Mouse (Mus musculus): Measurements from ENCODE around the gene Fbxo33. TPM values are rescaled to one million over a fixed set of nuclear protein-coding genes. Genes with fewer than 3 reads are reported as not detected.

Gene Fbxo33
- polyA plus RNA-seq, 2 experiments = 10.2 to 10.5 TPM

- Histone ChIP-seq H3K4me2 (replicated peaks; ENCODE audit: low read depth, low read length, severe bottlenecking) (no peak overlapping the region), H3K9ac (ENCODE audit: low read depth, low read length, severe bottlenecking) (no peak overlapping the region), H3K4me3 (replicated peaks; ENCODE audit: low read length) (no peak overlapping the region), H3K4me1 (ENCODE audit: control insufficient read depth, insufficient read depth, low read length) (no peaks in the 10 kb centered on the region), H3K9me3 (ENCODE audit: control insufficient read depth, low read length) (no peaks in the 10 kb centered on the region), H3K36me3 (ENCODE audit: control insufficient read depth, insufficient read depth, low read length) (no peaks in the 10 kb centered on the region), H3K27me3 (ENCODE audit: control insufficient read depth, insufficient read depth, low read length) (no peaks in the 10 kb centered on the region), H3K27ac (replicated peaks; ENCODE audit: low read depth, low read length) (no peak overlapping the region)
- no peak for ATAC-seq (ENCODE audit: low FRiP score, low read depth)
- 90% methylated on average over 5 of the region's 5 CpGs for WGBS
- no peak for TF ChIP-seq POLR2A (IDR thresholded peaks at IDR 0.05; ENCODE audit: borderline replicate concordance, extremely low read depth, insufficient read depth, insufficient read length)
- no peak for DNase-seq (ENCODE audit: low spot score)
Measured at GRCm38 (mm10) chr12:59228401-59228800, 8.9 kb upstream of the Fbxo33 start.

DNA sequence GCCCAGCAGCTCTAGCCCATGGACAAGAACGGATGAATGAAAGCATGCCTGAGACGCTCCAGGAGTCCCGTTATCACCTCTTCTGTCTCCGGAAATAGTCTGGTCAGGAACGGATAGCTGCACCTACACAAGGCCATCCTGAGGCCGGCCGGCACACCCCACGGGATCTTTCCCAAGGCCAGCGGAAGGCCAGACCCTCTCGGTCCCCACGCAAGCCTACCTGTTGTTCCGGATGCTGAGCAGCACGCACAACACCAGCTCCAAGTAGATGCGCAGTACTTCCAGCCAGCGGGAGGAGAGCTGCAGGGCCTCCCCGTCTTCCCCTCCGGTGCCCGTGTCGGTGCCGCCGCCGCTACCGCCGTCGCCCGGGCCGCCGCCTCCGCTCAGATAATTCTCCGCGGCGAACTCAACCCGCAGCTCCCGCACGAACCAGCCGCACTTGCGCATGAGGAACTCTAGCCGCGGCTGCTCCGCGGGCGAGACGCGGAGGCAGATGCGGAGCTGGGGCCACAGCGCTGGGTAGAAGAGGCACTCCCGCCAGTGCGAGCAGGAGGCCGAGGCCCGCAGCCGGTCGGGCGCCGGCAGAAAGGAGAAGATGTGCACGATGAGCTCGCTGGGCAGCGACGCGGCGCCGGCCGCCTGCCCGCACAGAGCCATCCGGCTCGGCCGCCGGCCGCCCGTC is 744 bp downstream of the Fbxo33 start:
- Histone ChIP-seq H3K4me1 (ENCODE audit: control insufficient read depth, insufficient read depth, low read length) (peaks cover 14% of the 10 kb centered on the region), H3K4me3 (replicated peaks; ENCODE audit: low read length) (peak overlapping the region; percentile 91), H3K27ac (replicated peaks; ENCODE audit: low read depth, low read length) (peak overlapping the region; percentile 95), H3K27me3 (ENCODE audit: control insufficient read depth, insufficient read depth, low read length) (no peaks in the 10 kb centered on the region), H3K36me3 (ENCODE audit: control insufficient read depth, insufficient read depth, low read length) (no peaks in the 10 kb centered on the region), H3K9me3 (ENCODE audit: control insufficient read depth, low read length) (no peaks in the 10 kb centered on the region), H3K9ac (ENCODE audit: low read depth, low read length, severe bottlenecking) (peak overlapping the region; percentile 85), H3K4me2 (replicated peaks; ENCODE audit: low read depth, low read length, severe bottlenecking) (peak overlapping the region; percentile 94)
- WGBS = 2% methylated on average over 37 of the region's 69 CpGs
- no peak for TF ChIP-seq POLR2A (IDR thresholded peaks at IDR 0.05; ENCODE audit: borderline replicate concordance, extremely low read depth, insufficient read depth, insufficient read length)
- DNase-seq (ENCODE audit: low spot score) (no peak), ATAC-seq (ENCODE audit: low FRiP score, low read depth) (peak; percentile 3; the same call in 1 of the 2 replicates)

- Histone ChIP-seq H3K9me3 (ENCODE audit: control insufficient read depth, low read length) (no peaks in the 10 kb centered on the region), H3K27me3 (ENCODE audit: control insufficient read depth, insufficient read depth, low read length) (no peaks in the 10 kb centered on the region), H3K4me1 (ENCODE audit: control insufficient read depth, insufficient read depth, low read length) (peaks cover 14% of the 10 kb centered on the region), H3K27ac (replicated peaks; ENCODE audit: low read depth, low read length) (no peak overlapping the region), H3K4me2 (replicated peaks; ENCODE audit: low read depth, low read length, severe bottlenecking) (0 out of 2 replicates have a peak overlapping the region, but pooled peaks have one; percentile 94), H3K9ac (ENCODE audit: low read depth, low read length, severe bottlenecking) (no peak overlapping the region), H3K4me3 (replicated peaks; ENCODE audit: low read length) (peak overlapping the region; percentile 91; the same call in 1 of the 2 replicates), H3K36me3 (ENCODE audit: control insufficient read depth, insufficient read depth, low read length) (no peaks in the 10 kb centered on the region)
- ATAC-seq (ENCODE audit: low FRiP score, low read depth) = no peak
- 81% methylated on average over 3 of the region's 3 CpGs for WGBS
- DNase-seq (ENCODE audit: low spot score) = no peak
- TF ChIP-seq POLR2A (IDR thresholded peaks at IDR 0.05; ENCODE audit: borderline replicate concordance, extremely low read depth, insufficient read depth, insufficient read length) = no peak
Measured at GRCm38 (mm10) chr12:59217331-59217730, 2.2 kb downstream of the Fbxo33 start.

GRCm38 (mm10) chr12:59216676-59217266 is 2.8 kb downstream of the Fbxo33 start:
- TF ChIP-seq POLR2A (IDR thresholded peaks at IDR 0.05; ENCODE audit: borderline replicate concordance, extremely low read depth, insufficient read depth, insufficient read length) = no peak
- H3K4me3 ChIP-seq (replicated peaks; ENCODE audit: low read length) = no peak overlapping the region
- 79% methylated on average over 6 of the region's 6 CpGs for WGBS
- H3K4me2 ChIP-seq (replicated peaks; ENCODE audit: low read depth, low read length, severe bottlenecking) = no peak overlapping the region
- no peaks in the 10 kb centered on the region for H3K9me3 ChIP-seq (ENCODE audit: control insufficient read depth, low read length)
- H3K27ac ChIP-seq (replicated peaks; ENCODE audit: low read depth, low read length) = no peak overlapping the region
- 0 out of 2 replicates have a peak, but pooled peaks cover under 1% of the 10 kb centered on the region for H3K36me3 ChIP-seq (ENCODE audit: control insufficient read depth, insufficient read depth, low read length)
- peaks cover 14% of the 10 kb centered on the region for H3K4me1 ChIP-seq (ENCODE audit: control insufficient read depth, insufficient read depth, low read length)
- no peak for DNase-seq (ENCODE audit: low spot score)
- no peak for ATAC-seq (ENCODE audit: low FRiP score, low read depth)
- no peak overlapping the region for H3K9ac ChIP-seq (ENCODE audit: low read depth, low read length, severe bottlenecking)
- no peaks in the 10 kb centered on the region for H3K27me3 ChIP-seq (ENCODE audit: control insufficient read depth, insufficient read depth, low read length)

- 0 out of 2 replicates have a peak, but pooled peaks cover 5% of the 10 kb centered on the region for H3K36me3 ChIP-seq (ENCODE audit: control insufficient read depth, insufficient read depth, low read length)
- H3K9me3 ChIP-seq (ENCODE audit: control insufficient read depth, low read length) = no peaks in the 10 kb centered on the region
- 94% methylated on average over 4 of the region's 4 CpGs for WGBS
- ATAC-seq (ENCODE audit: low FRiP score, low read depth) = no peak
- no peak overlapping the region for H3K4me2 ChIP-seq (replicated peaks; ENCODE audit: low read depth, low read length, severe bottlenecking)
- H3K4me3 ChIP-seq (replicated peaks; ENCODE audit: low read length) = no peak overlapping the region
- no peaks in the 10 kb centered on the region for H3K27me3 ChIP-seq (ENCODE audit: control insufficient read depth, insufficient read depth, low read length)
- H3K9ac ChIP-seq (ENCODE audit: low read depth, low read length, severe bottlenecking) = no peak overlapping the region
- no peak for DNase-seq (ENCODE audit: low spot score)
- peaks cover 14% of the 10 kb centered on the region for H3K4me1 ChIP-seq (ENCODE audit: control insufficient read depth, insufficient read depth, low read length)
- no peak for TF ChIP-seq POLR2A (IDR thresholded peaks at IDR 0.05; ENCODE audit: borderline replicate concordance, extremely low read depth, insufficient read depth, insufficient read length)
- no peak overlapping the region for H3K27ac ChIP-seq (replicated peaks; ENCODE audit: low read depth, low read length)
Measured at GRCm38 (mm10) chr12:59216176-59216575, 3.3 kb downstream of the Fbxo33 start.

All from limb, embryonic 14.5 days (tissue).